Mouse (Mus musculus): ENCODE results near the gene Fli1. TPM values are rescaled to one million over a fixed set of nuclear protein-coding genes. Genes with fewer than 3 reads are reported as not detected.

Fli1 gene
- polyA plus RNA-seq, 1 experiment = 24.4 TPM

GRCm38 (mm10) chr9:32408730-32409059 lies 134.0 kb downstream of the Fli1 start:
- TF ChIP-seq CTCF (IDR thresholded peaks at IDR 0.05; ENCODE audit: extremely low read depth, insufficient read depth, insufficient read length, insufficient replicate concordance) = no peak
- no peak for TF ChIP-seq POLR2A (IDR thresholded peaks at IDR 0.05; ENCODE audit: low read depth, low read length)
- H3K4me3 ChIP-seq (ENCODE audit: extremely low read depth, insufficient read depth, insufficient read length) = peak overlapping the region; percentile 61; the same call in 1 of the 2 replicates
- H3K4me1 ChIP-seq (ENCODE audit: control insufficient read depth, insufficient read depth, insufficient read length) = peaks cover 23% of the 10 kb centered on the region
- peaks cover 7% of the 10 kb centered on the region for H3K27me3 ChIP-seq (ENCODE audit: control insufficient read depth, insufficient read depth, low read length)
- no peaks in the 10 kb centered on the region for H3K36me3 ChIP-seq (ENCODE audit: control insufficient read depth, insufficient read depth, low read length)
- no peak overlapping the region for H3K27ac ChIP-seq (ENCODE audit: insufficient read depth, low read length)
- no peak for DNase-seq (ENCODE audit: low read depth in 1 of 2, low spot score in 2 of 2)
- 54% methylated on average over 8 of the region's 8 CpGs for WGBS

DNA sequence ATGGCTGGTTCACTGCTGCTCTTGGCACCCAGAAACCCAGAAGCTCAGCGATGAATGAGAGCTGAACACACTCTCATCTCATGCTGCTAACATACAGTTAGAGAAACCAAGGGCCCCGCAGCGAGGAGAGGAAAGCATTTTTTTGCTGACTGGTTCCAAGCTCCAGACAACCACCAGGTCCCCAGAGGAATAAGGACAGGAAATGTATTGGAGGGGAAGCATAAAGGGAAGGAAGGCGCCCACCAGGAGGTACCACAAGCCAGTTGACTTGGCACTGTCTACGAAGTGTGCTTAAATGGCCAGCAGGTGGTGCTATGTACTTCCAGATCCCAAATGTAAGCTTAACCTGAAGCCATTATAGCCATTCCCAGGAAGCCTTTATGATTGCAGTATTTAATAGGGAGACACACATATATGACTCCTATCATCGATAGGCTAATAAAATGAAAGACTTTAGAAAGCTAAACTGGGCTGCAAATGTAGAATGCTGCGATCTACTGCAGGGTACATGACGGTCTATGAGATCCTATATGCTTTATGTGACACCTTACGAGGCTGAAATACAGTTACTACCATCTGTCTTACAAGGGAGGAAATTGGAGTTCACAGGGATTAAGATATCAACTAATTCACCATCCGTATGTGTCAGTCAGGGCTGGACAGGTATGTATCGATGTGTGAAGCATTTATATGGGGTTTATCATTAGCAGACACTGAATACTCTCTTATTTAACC lies 137.3 kb downstream of the Fli1 start:
- WGBS = 44% methylated on average over 11 of the region's 11 CpGs
- H3K27ac ChIP-seq (ENCODE audit: insufficient read depth, low read length) = 0 out of 2 replicates have a peak overlapping the region, but pooled peaks have one; percentile 1

DNA sequence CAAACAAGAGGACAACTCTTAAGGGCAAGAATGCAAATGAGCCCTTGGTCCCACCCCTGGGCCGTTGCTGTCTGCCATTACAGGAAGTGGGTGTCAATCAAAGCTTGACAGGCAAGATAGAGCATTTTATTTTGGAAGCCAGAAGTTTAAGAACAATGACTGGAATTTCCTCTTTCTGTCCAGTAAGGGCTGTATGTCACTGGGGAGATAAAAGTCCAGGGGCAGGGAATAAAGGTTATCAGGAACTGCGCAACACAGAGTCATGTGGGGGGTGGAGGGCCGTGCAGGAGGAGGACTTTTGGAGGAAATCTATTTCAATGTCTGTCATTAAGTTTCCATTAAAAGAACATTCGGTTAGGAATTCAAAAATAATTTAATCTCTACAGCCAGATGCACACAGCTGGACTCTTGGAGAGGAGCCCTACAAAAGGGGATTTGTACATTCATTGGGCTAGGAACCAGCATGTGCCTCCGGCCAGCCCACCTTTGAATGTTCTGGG lies 141.9 kb downstream of the Fli1 start:
- Histone ChIP-seq H3K27me3 (ENCODE audit: control insufficient read depth, insufficient read depth, low read length) (no peaks in the 10 kb centered on the region), H3K4me3 (ENCODE audit: extremely low read depth, insufficient read depth, insufficient read length) (no peak overlapping the region), H3K4me1 (ENCODE audit: control insufficient read depth, insufficient read depth, insufficient read length) (peaks cover 19% of the 10 kb centered on the region; the same call in 1 of the 2 replicates), H3K27ac (ENCODE audit: insufficient read depth, low read length) (no peak overlapping the region), H3K36me3 (ENCODE audit: control insufficient read depth, insufficient read depth, low read length) (no peaks in the 10 kb centered on the region)
- TF ChIP-seq CTCF (IDR thresholded peaks at IDR 0.05; ENCODE audit: extremely low read depth, insufficient read depth, insufficient read length, insufficient replicate concordance) (no peak), POLR2A (IDR thresholded peaks at IDR 0.05; ENCODE audit: low read depth, low read length) (no peak)
- 49% methylated on average over 5 of the region's 5 CpGs for WGBS
- no peak for DNase-seq (ENCODE audit: low read depth in 1 of 2, low spot score in 2 of 2)

More for the DNA sequence above, 137.3 kb downstream of the Fli1 start:
- DNase-seq (ENCODE audit: low read depth in 1 of 2, low spot score in 2 of 2) = peak in 1 of 2 experiments; percentile 62
- Histone ChIP-seq H3K4me1 (ENCODE audit: control insufficient read depth, insufficient read depth, insufficient read length) (peaks cover 23% of the 10 kb centered on the region), H3K4me3 (ENCODE audit: extremely low read depth, insufficient read depth, insufficient read length) (no peak overlapping the region), H3K27me3 (ENCODE audit: control insufficient read depth, insufficient read depth, low read length) (peaks cover 7% of the 10 kb centered on the region), H3K36me3 (ENCODE audit: control insufficient read depth, insufficient read depth, low read length) (no peaks in the 10 kb centered on the region)
- peak; percentile 56; the same call in 1 of the 2 replicates for TF ChIP-seq CTCF (IDR thresholded peaks at IDR 0.05; ENCODE audit: extremely low read depth, insufficient read depth, insufficient read length, insufficient replicate concordance)
- TF ChIP-seq POLR2A (IDR thresholded peaks at IDR 0.05; ENCODE audit: low read depth, low read length) = no peak

- Histone ChIP-seq H3K36me3 (ENCODE audit: control insufficient read depth, insufficient read depth, low read length) (no peaks in the 10 kb centered on the region), H3K4me1 (ENCODE audit: control insufficient read depth, insufficient read depth, insufficient read length) (peaks cover 21% of the 10 kb centered on the region; the same call in 1 of the 2 replicates), H3K27me3 (ENCODE audit: control insufficient read depth, insufficient read depth, low read length) (no peaks in the 10 kb centered on the region), H3K27ac (ENCODE audit: insufficient read depth, low read length) (peak overlapping the region; percentile 43; the same call in 1 of the 2 replicates), H3K4me3 (ENCODE audit: extremely low read depth, insufficient read depth, insufficient read length) (no peak overlapping the region)
- TF ChIP-seq POLR2A (IDR thresholded peaks at IDR 0.05; ENCODE audit: low read depth, low read length) (no peak), CTCF (IDR thresholded peaks at IDR 0.05; ENCODE audit: extremely low read depth, insufficient read depth, insufficient read length, insufficient replicate concordance) (no peak)
- WGBS = 72% methylated on average over 2 of the region's 2 CpGs
- no peak for DNase-seq (ENCODE audit: low read depth in 1 of 2, low spot score in 2 of 2)
Observed at GRCm38 (mm10) chr9:32400212-32400611, 142.4 kb downstream of the Fli1 start.

GRCm38 (mm10) chr9:32394761-32395161 lies 147.9 kb downstream of the Fli1 start:
- no peaks in the 10 kb centered on the region for H3K27me3 ChIP-seq (ENCODE audit: control insufficient read depth, insufficient read depth, low read length)
- no peaks in the 10 kb centered on the region for H3K36me3 ChIP-seq (ENCODE audit: control insufficient read depth, insufficient read depth, low read length)
- peaks cover 54% of the 10 kb centered on the region for H3K4me1 ChIP-seq (ENCODE audit: control insufficient read depth, insufficient read depth, insufficient read length)
- H3K4me3 ChIP-seq (ENCODE audit: extremely low read depth, insufficient read depth, insufficient read length) = no peak overlapping the region
- WGBS = 19% methylated on average over 4 of the region's 4 CpGs
- DNase-seq (ENCODE audit: low read depth in 1 of 2, low spot score in 2 of 2) = peak; percentile 57 to 77
- TF ChIP-seq CTCF (IDR thresholded peaks at IDR 0.05; ENCODE audit: extremely low read depth, insufficient read depth, insufficient read length, insufficient replicate concordance) = no peak
- TF ChIP-seq POLR2A (IDR thresholded peaks at IDR 0.05; ENCODE audit: low read depth, low read length) = no peak
- peak overlapping the region; percentile 95 for H3K27ac ChIP-seq (ENCODE audit: insufficient read depth, low read length)

GRCm38 (mm10) chr9:32392716-32393115 lies 149.9 kb downstream of the Fli1 start:
- WGBS = 40% methylated on average over 6 of the region's 6 CpGs
- Histone ChIP-seq H3K27me3 (ENCODE audit: control insufficient read depth, insufficient read depth, low read length) (no peaks in the 10 kb centered on the region), H3K36me3 (ENCODE audit: control insufficient read depth, insufficient read depth, low read length) (no peaks in the 10 kb centered on the region), H3K27ac (ENCODE audit: insufficient read depth, low read length) (peak overlapping the region; percentile 95), H3K4me1 (ENCODE audit: control insufficient read depth, insufficient read depth, insufficient read length) (peaks cover 52% of the 10 kb centered on the region), H3K4me3 (ENCODE audit: extremely low read depth, insufficient read depth, insufficient read length) (no peak overlapping the region)
- no peak for TF ChIP-seq CTCF (IDR thresholded peaks at IDR 0.05; ENCODE audit: extremely low read depth, insufficient read depth, insufficient read length, insufficient replicate concordance)
- no peak for TF ChIP-seq POLR2A (IDR thresholded peaks at IDR 0.05; ENCODE audit: low read depth, low read length)
- DNase-seq (ENCODE audit: low read depth in 1 of 2, low spot score in 2 of 2) = peak in 1 of 2 experiments; percentile 24

DNA sequence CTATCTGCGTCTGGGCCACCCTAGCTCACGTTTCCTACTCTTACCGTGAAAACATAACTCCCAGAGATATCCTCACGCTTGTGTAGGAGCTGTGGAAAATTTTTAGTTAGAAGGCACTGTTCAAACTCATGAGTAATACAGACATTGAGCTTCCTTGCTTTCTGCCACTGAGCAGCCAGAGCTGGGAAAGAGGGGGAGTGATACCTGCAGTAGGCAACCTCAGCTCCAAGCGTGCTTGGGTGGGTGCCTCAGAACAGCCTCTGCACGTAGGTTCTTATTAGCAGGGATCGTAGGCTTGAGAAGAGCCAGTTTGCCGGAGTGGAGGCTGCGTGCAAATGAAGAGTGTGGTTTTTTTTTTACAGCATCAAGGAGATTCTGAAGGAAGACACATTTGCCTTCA lies 151.0 kb downstream of the Fli1 start:
- H3K36me3 ChIP-seq (ENCODE audit: control insufficient read depth, insufficient read depth, low read length) = no peaks in the 10 kb centered on the region
- peak overlapping the region; percentile 95 for H3K27ac ChIP-seq (ENCODE audit: insufficient read depth, low read length)
- no peaks in the 10 kb centered on the region for H3K27me3 ChIP-seq (ENCODE audit: control insufficient read depth, insufficient read depth, low read length)
- no peak for DNase-seq (ENCODE audit: low read depth in 1 of 2, low spot score in 2 of 2)
- peaks cover 52% of the 10 kb centered on the region for H3K4me1 ChIP-seq (ENCODE audit: control insufficient read depth, insufficient read depth, insufficient read length)
- 77% methylated on average over 9 of the region's 9 CpGs for WGBS
- H3K4me3 ChIP-seq (ENCODE audit: extremely low read depth, insufficient read depth, insufficient read length) = no peak overlapping the region
- TF ChIP-seq CTCF (IDR thresholded peaks at IDR 0.05; ENCODE audit: extremely low read depth, insufficient read depth, insufficient read length, insufficient replicate concordance) = no peak
